Mouse (Mus musculus) myocyte (in vitro differentiated cells): ENCODE data around the gene Usp30. TPM values are rescaled to one million over a fixed set of nuclear protein-coding genes. Genes with fewer than 3 reads are reported as not detected.

ENCODE experiments used
- H3K27me3 ChIP-seq: one replicate; pipeline ENCODE4 v1.6.1; 2011; ENCODE audit not compliant: control insufficient read depth, insufficient read depth, insufficient read length
- H3K36me3 ChIP-seq: one replicate; pipeline ENCODE4 v1.6.1; 2011; ENCODE audit not compliant: control insufficient read depth, insufficient read depth
- H3K4me2 ChIP-seq: one replicate; pipeline ENCODE4 v1.6.1; 2011; ENCODE audit warnings: low read depth, control low read depth
- H3K4me3 ChIP-seq: one replicate; pipeline ENCODE4 v1.5.1; 2011; ENCODE audit warnings: mild to moderate bottlenecking, control low read depth, moderate library complexity
- H3K79me2 ChIP-seq: one replicate; pipeline ENCODE4 v1.6.1; 2011; ENCODE audit not compliant: control insufficient read depth, insufficient read depth
- H3ac ChIP-seq: one replicate; pipeline ENCODE4 v1.6.1; 2011; ENCODE audit not compliant: control insufficient read depth, insufficient read length
- CEBPB ChIP-seq: IDR thresholded peaks from 2 replicates; pipeline ENCODE4 v1.6.1; 2011; ENCODE audit warnings: mild to moderate bottlenecking, moderate library complexity; ENCODE audit not compliant: poor library complexity, insufficient read depth, severe bottlenecking
- E2F4 ChIP-seq: IDR thresholded peaks from one replicate; pipeline ENCODE4 v1.6.1; 2011; ENCODE audit warnings: mild to moderate bottlenecking, control low read depth, moderate library complexity; ENCODE audit not compliant: insufficient read depth
- MAX ChIP-seq: IDR thresholded peaks from one replicate; pipeline ENCODE4 v1.6.1; 2011; ENCODE audit warnings: low read depth, mild to moderate bottlenecking, control low read depth
- MYOD1 ChIP-seq, 3 experiments: IDR thresholded peaks; one replicate each; pipeline ENCODE4 v1.6.1; 2011; ENCODE audit warnings: control low read depth in 2 of 3, low read depth in 2 of 3, mild to moderate bottlenecking in 2 of 3, moderate library complexity in 1 of 3; ENCODE audit not compliant: insufficient read length in 2 of 3, control insufficient read depth in 1 of 3
- MYOG ChIP-seq, 3 experiments: IDR thresholded peaks; one replicate each; pipeline ENCODE4 v1.6.1; 2011; ENCODE audit warnings: control low read depth in 2 of 3, low read depth in 2 of 3, mild to moderate bottlenecking in 2 of 3; ENCODE audit not compliant: insufficient read length in 2 of 3, control insufficient read depth in 1 of 3, insufficient read depth in 1 of 3
- POLR2A ChIP-seq: IDR thresholded peaks from one replicate; pipeline ENCODE4 v1.6.1; 2011; ENCODE audit warnings: low read depth, mild to moderate bottlenecking, control low read depth, moderate library complexity; ENCODE audit not compliant: insufficient read length
- POLR2AphosphoS2 ChIP-seq: IDR thresholded peaks from one replicate; pipeline ENCODE4 v1.6.1; 2011; ENCODE audit warnings: low read depth, control low read depth; ENCODE audit not compliant: insufficient read length
- REST ChIP-seq: IDR thresholded peaks from one replicate; pipeline ENCODE4 v1.6.1; 2011; ENCODE audit warnings: mild to moderate bottlenecking, control low read depth, moderate library complexity; ENCODE audit not compliant: insufficient read depth, insufficient read length
- SRF ChIP-seq: IDR thresholded peaks from one replicate; pipeline ENCODE4 v1.6.1; 2011; ENCODE audit warnings: low read depth; ENCODE audit not compliant: control insufficient read depth, insufficient read length
- TCF12 ChIP-seq: IDR thresholded peaks from one replicate; pipeline ENCODE4 v1.6.1; 2011; ENCODE audit warnings: mild to moderate bottlenecking, control low read depth; ENCODE audit not compliant: poor library complexity, insufficient read depth, severe bottlenecking
- TCF3 ChIP-seq: IDR thresholded peaks from one replicate; pipeline ENCODE4 v1.6.1; 2011; ENCODE audit warnings: low read depth, control low read depth; ENCODE audit not compliant: insufficient read length
- USF1 ChIP-seq: IDR thresholded peaks from one replicate; pipeline ENCODE4 v1.6.1; 2011; ENCODE audit warnings: low read depth, mild to moderate bottlenecking, control low read depth, moderate library complexity
- polyA plus RNA-seq: library from polyadenylated mRNA; unstranded; fragments of >200 nt; fragmentation: generic; extraction: Trizol; gene quantifications from one replicate; pipeline ENCODE4 v1.2.1, GENCODE M21; 2012; ENCODE audit warnings: missing spikeins

Usp30 gene
- polyA plus RNA-seq, 1 experiment = 12.3 TPM

- TF ChIP-seq MYOD1 (IDR thresholded peaks at IDR 0.05; ENCODE audit: control insufficient read depth in 1 of 3, insufficient read length in 2 of 3, low read depth in 2 of 3) = no peak
- no peak for TF ChIP-seq REST
- no peak for TF ChIP-seq MYOG (IDR thresholded peaks at IDR 0.05; ENCODE audit: control insufficient read depth in 1 of 3, insufficient read depth in 1 of 3, insufficient read length in 2 of 3, low read depth in 2 of 3)
- no peaks in the 10 kb centered on the region for H3K79me2 ChIP-seq
- H3K36me3 ChIP-seq = no peaks in the 10 kb centered on the region
- H3K4me3 ChIP-seq = no peak overlapping the region
- H3ac ChIP-seq = no peak overlapping the region
- H3K27me3 ChIP-seq = peaks cover 26% of the 10 kb centered on the region
- H3K4me2 ChIP-seq = no peak overlapping the region
Measured at GRCm38 (mm10) chr5:114040911-114041310, 24.4 kb upstream of the Usp30 start.

- no peaks in the 10 kb centered on the region for H3K36me3 ChIP-seq
- peak overlapping the region; percentile 8 for H3K4me2 ChIP-seq
- H3ac ChIP-seq = no peak overlapping the region
- H3K27me3 ChIP-seq = peaks cover 20% of the 10 kb centered on the region
- TF ChIP-seq TCF12 = no peak
- TF ChIP-seq CEBPB = no peak
- TF ChIP-seq E2F4 = no peak
- no peak for TF ChIP-seq REST
- no peak for TF ChIP-seq SRF
- no peak for TF ChIP-seq MYOD1 (IDR thresholded peaks at IDR 0.05; ENCODE audit: control insufficient read depth in 1 of 3, insufficient read length in 2 of 3, low read depth in 2 of 3)
- no peak for TF ChIP-seq MYOG (IDR thresholded peaks at IDR 0.05; ENCODE audit: control insufficient read depth in 1 of 3, insufficient read depth in 1 of 3, insufficient read length in 2 of 3, low read depth in 2 of 3)
- no peak for TF ChIP-seq POLR2A
- no peak for TF ChIP-seq POLR2AphosphoS2
- TF ChIP-seq TCF3 = no peak
- no peak for TF ChIP-seq USF1
- no peak for TF ChIP-seq MAX
- no peaks in the 10 kb centered on the region for H3K79me2 ChIP-seq
- H3K4me3 ChIP-seq = no peak overlapping the region
Measured at GRCm38 (mm10) chr5:114041327-114041930, 23.8 kb upstream of the Usp30 start.

DNA sequence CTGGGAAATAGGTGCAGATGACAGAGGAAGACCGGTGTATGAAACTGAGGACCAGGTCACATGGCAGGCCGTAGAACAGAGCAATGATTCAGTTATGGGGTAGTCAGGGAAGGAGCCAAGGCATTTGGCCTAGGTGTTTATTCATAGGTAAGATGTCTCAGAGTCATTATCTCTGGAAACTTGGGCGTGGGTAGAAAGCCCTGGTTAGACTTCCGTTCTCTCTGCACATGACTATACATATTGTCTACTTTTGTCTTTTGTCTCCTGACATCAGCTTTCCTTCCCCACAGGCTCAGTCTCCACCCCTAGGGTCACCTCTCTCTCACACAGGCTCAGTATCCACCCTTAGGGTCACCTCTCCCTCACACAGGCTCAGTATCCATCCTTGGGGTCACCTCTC is 21.5 kb upstream of the Usp30 start:
- Histone ChIP-seq H3K27me3 (peaks cover 3% of the 10 kb centered on the region), H3ac (no peak overlapping the region), H3K4me2 (no peak overlapping the region), H3K36me3 (no peaks in the 10 kb centered on the region), H3K4me3 (no peak overlapping the region), H3K79me2 (no peaks in the 10 kb centered on the region)
- no peak for TF ChIP-seq POLR2A
- TF ChIP-seq MYOD1 (IDR thresholded peaks at IDR 0.05; ENCODE audit: control insufficient read depth in 1 of 3, insufficient read length in 2 of 3, low read depth in 2 of 3) = no peak
- no peak for TF ChIP-seq SRF
- no peak for TF ChIP-seq CEBPB
- TF ChIP-seq TCF12 = no peak
- TF ChIP-seq TCF3 = no peak
- no peak for TF ChIP-seq MYOG (IDR thresholded peaks at IDR 0.05; ENCODE audit: control insufficient read depth in 1 of 3, insufficient read depth in 1 of 3, insufficient read length in 2 of 3, low read depth in 2 of 3)
- no peak for TF ChIP-seq POLR2AphosphoS2

GRCm38 (mm10) chr5:114045134-114045533 is 20.1 kb upstream of the Usp30 start:
- no peaks in the 10 kb centered on the region for H3K36me3 ChIP-seq
- TF ChIP-seq POLR2AphosphoS2 = no peak
- no peak for TF ChIP-seq E2F4
- TF ChIP-seq MYOG (IDR thresholded peaks at IDR 0.05; ENCODE audit: control insufficient read depth in 1 of 3, insufficient read depth in 1 of 3, insufficient read length in 2 of 3, low read depth in 2 of 3) = no peak
- no peak for TF ChIP-seq CEBPB
- no peak for TF ChIP-seq MAX
- no peak for TF ChIP-seq USF1
- TF ChIP-seq SRF = no peak
- TF ChIP-seq TCF12 = no peak
- no peak for TF ChIP-seq REST
- no peak for TF ChIP-seq MYOD1 (IDR thresholded peaks at IDR 0.05; ENCODE audit: control insufficient read depth in 1 of 3, insufficient read length in 2 of 3, low read depth in 2 of 3)
- no peak for TF ChIP-seq POLR2A
- no peak for TF ChIP-seq TCF3
- no peaks in the 10 kb centered on the region for H3K79me2 ChIP-seq
- no peak overlapping the region for H3ac ChIP-seq
- no peak overlapping the region for H3K4me2 ChIP-seq
- H3K4me3 ChIP-seq = no peak overlapping the region
- peaks cover 3% of the 10 kb centered on the region for H3K27me3 ChIP-seq

DNA sequence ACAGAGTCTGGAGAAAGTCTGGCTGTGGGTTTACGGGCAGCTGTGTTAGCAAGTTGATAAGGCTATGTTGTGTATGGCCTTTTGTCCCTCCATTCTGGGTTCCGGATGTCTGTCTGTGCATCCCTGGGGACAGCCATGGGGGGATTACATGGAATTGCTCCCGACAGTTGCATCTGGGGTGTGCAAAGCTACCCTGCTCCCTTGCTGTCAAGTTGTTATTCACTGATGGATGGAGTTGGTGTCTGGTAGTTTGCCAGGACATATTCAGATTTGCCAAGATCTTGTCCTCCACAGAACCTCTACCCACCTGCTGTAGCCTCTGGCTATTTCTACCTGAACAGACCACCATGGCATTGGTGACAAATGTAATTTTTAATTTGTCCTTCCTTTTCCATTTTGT is 19.1 kb upstream of the Usp30 start:
- Histone ChIP-seq H3K27me3 (peaks cover 3% of the 10 kb centered on the region), H3K4me3 (no peak overlapping the region), H3ac (no peak overlapping the region), H3K4me2 (no peak overlapping the region), H3K79me2 (no peaks in the 10 kb centered on the region), H3K36me3 (no peaks in the 10 kb centered on the region)
- TF ChIP-seq POLR2A = no peak
- TF ChIP-seq MYOD1 (IDR thresholded peaks at IDR 0.05; ENCODE audit: control insufficient read depth in 1 of 3, insufficient read length in 2 of 3, low read depth in 2 of 3) = no peak
- TF ChIP-seq TCF12 = no peak
- TF ChIP-seq REST = no peak
- no peak for TF ChIP-seq E2F4
- TF ChIP-seq TCF3 = no peak
- no peak for TF ChIP-seq MYOG (IDR thresholded peaks at IDR 0.05; ENCODE audit: control insufficient read depth in 1 of 3, insufficient read depth in 1 of 3, insufficient read length in 2 of 3, low read depth in 2 of 3)
